Mouse (Mus musculus): ENCODE measurements at regions not wholly inside any gene's neighbourhood (a gene's known extent, or its start where the extent isn't known, plus 50 kb on each side); places are given as distances from the start of the nearest gene placed in this dataset.

GRCm38 (mm10) chr10:126793136-126793535 is 108.0 kb downstream of the Atp23 start:
- TF ChIP-seq CHD2 (IDR thresholded peaks at IDR 0.05; ENCODE audit: low read length) (no peak), POLR2A (IDR thresholded peaks at IDR 0.05; ENCODE audit: low read depth, low read length) (no peak), EP300 (IDR thresholded peaks at IDR 0.05; ENCODE audit: low read length) (no peak), GABPA (IDR thresholded peaks at IDR 0.05; ENCODE audit: insufficient replicate concordance, low read depth, low read length) (no peak), MYC (IDR thresholded peaks at IDR 0.05; ENCODE audit: low read depth, low read length) (no peak), HCFC1 (IDR thresholded peaks at IDR 0.05; ENCODE audit: low read depth, low read length) (no peak), POLR2AphosphoS2 (IDR thresholded peaks at IDR 0.05; ENCODE audit: low read depth, low read length) (no peak), USF1 (IDR thresholded peaks at IDR 0.05; ENCODE audit: low read depth, low read length) (no peak)
